Mouse (Mus musculus) heart, embryonic 15.5 days (tissue): ENCODE data around the gene Tbcb. TPM values are rescaled to one million over a fixed set of nuclear protein-coding genes. Genes with fewer than 3 reads are reported as not detected.
A peak's percentile ranks its signal among the peaks of the same experiment; 100 is the strongest.
"Not testable (repeated sequence)": the region's sequence is repeated elsewhere in the genome, so short reads cannot be mapped to it uniquely, and the experiment has no call there.

Experiments
- ATAC-seq: fragments of 200-750 bp; cut with Nextera tagmentation; replicated peaks from 2 replicates; pipeline ENCODE4 v1.8.0; 2017; ENCODE audit warnings: low read depth, moderate TSS enrichment; ENCODE audit not compliant: insufficient number of reproducible peaks, insufficient read depth, low FRiP score
- H3K27ac ChIP-seq: fragments of 300-500 bp; sonication (generic); 2 replicates; pipeline ENCODE4 v1.5.1; 2015; ENCODE audit warnings: mild to moderate bottlenecking, inconsistent platforms
- H3K27me3 ChIP-seq: fragments of 300-500 bp; sonication (generic); 2 replicates; pipeline ENCODE4 v1.6.1; 2015; ENCODE audit warnings: inconsistent platforms
- H3K36me3 ChIP-seq: fragments of 300-500 bp; sonication (generic); 2 replicates; pipeline ENCODE4 v1.6.1; 2015; ENCODE audit warnings: mild to moderate bottlenecking, inconsistent platforms
- H3K4me1 ChIP-seq: fragments of 300-500 bp; sonication (generic); replicated peaks from 2 replicates; pipeline ENCODE4 v1.6.1; 2015; ENCODE audit warnings: inconsistent platforms
- H3K4me2 ChIP-seq: fragments of 300-500 bp; sonication (generic); 2 replicates; pipeline ENCODE4 v1.6.1; 2015; ENCODE audit warnings: inconsistent platforms, mild to moderate bottlenecking, moderate library complexity
- H3K4me3 ChIP-seq: fragments of 300-500 bp; sonication (generic); 2 replicates; pipeline ENCODE4 v1.5.1; 2015; ENCODE audit warnings: mild to moderate bottlenecking, inconsistent platforms
- H3K9ac ChIP-seq: fragments of 300-500 bp; sonication (generic); 2 replicates; pipeline ENCODE4 v1.6.1; 2015; ENCODE audit warnings: mild to moderate bottlenecking, inconsistent platforms
- H3K9me3 ChIP-seq: fragments of 300-500 bp; sonication (generic); replicated peaks from 2 replicates; pipeline ENCODE4 v1.6.1; 2016; ENCODE audit warnings: inconsistent platforms
- WGBS: fragments of 180-500 bp; shearing (Covaris S2); methylation state at CpG from one replicate; pipeline ENCODE4 v1.1.7; 2015; ENCODE audit warnings: mixed read lengths; 5-methylcytosine and 5-hydroxymethylcytosine counted together
- polyA plus RNA-seq: library from polyadenylated mRNA; unstranded; fragments of >200 nt; fragmentation: Nextera tagmentation; extraction: Ambion mirVana; gene quantifications from 2 replicates; pipeline ENCODE4 v1.2.1, GENCODE M21; 2015

Tbcb gene
- polyA plus RNA-seq, 1 experiment from 2014 or later = 125 TPM

GRCm38 (mm10) chr7:30265041-30265440 is 33.0 kb upstream of the Tbcb start:
- 81% methylated on average over 2 of the region's 2 CpGs for WGBS
- H3K9me3 ChIP-seq = no peaks in the 10 kb centered on the region
- no peak overlapping the region for H3K4me3 ChIP-seq
- peaks cover 9% of the 10 kb centered on the region; the same call in 1 of the 2 replicates for H3K36me3 ChIP-seq
- no peak overlapping the region for H3K4me2 ChIP-seq
- H3K27me3 ChIP-seq = no peaks in the 10 kb centered on the region
- H3K9ac ChIP-seq = no peak overlapping the region
- no peak for ATAC-seq
- no peak overlapping the region for H3K27ac ChIP-seq
- H3K4me1 ChIP-seq = no peaks in the 10 kb centered on the region; the same call in 1 of the 2 replicates

GRCm38 (mm10) chr7:30251956-30252954 is 20.2 kb upstream of the Tbcb start:
- H3K36me3 ChIP-seq = peaks cover 9% of the 10 kb centered on the region; the same call in 1 of the 2 replicates
- H3K4me1 ChIP-seq = no peaks in the 10 kb centered on the region
- H3K27ac ChIP-seq = no peak overlapping the region
- no peaks in the 10 kb centered on the region for H3K27me3 ChIP-seq
- H3K4me3 ChIP-seq = no peak overlapping the region
- no peak for ATAC-seq
- no peak overlapping the region for H3K9ac ChIP-seq
- WGBS = 75% methylated on average over 12 of the region's 12 CpGs
- no peak overlapping the region for H3K4me2 ChIP-seq
- no peaks in the 10 kb centered on the region for H3K9me3 ChIP-seq

GRCm38 (mm10) chr7:30237374-30237773 is 5.3 kb upstream of the Tbcb start:
- not testable (repeated sequence) for ATAC-seq, H3K9me3 ChIP-seq, H3K4me3 ChIP-seq, H3K27ac ChIP-seq, H3K9ac ChIP-seq, H3K4me2 ChIP-seq, H3K27me3 ChIP-seq, H3K4me1 ChIP-seq
- WGBS = 81% methylated on average over 3 of the region's 3 CpGs
- peaks cover 11% of the 10 kb centered on the region; the same call in 1 of the 2 replicates for H3K36me3 ChIP-seq

- no peak within 1 kb of the TSS for H3K27ac ChIP-seq
- no peak for ATAC-seq
- 75% methylated on average over 4 of the region's 4 CpGs for WGBS
- peaks cover 6% of the 10 kb centered on the region; the same call in 1 of the 2 replicates for H3K36me3 ChIP-seq
- no peak within 1 kb of the TSS for H3K4me2 ChIP-seq
- H3K9ac ChIP-seq = no peak within 1 kb of the TSS
- no peak within 1 kb of the TSS for H3K4me3 ChIP-seq
- H3K4me1 ChIP-seq = peaks cover 17% of the 10 kb centered on the region
- H3K27me3 ChIP-seq = no peaks in the 10 kb centered on the region
- H3K9me3 ChIP-seq = no peaks in the 10 kb centered on the region
Measured at GRCm38 (mm10) chr7:30235625-30236024, 3.6 kb upstream of the Tbcb start, which contains the start of gene Ovol3. Ovol3 (minus strand) TSS chr7:30235725.

GRCm38 (mm10) chr7:30235091-30235490 is 3.0 kb upstream of the Tbcb start:
- peaks cover 19% of the 10 kb centered on the region for H3K4me1 ChIP-seq
- H3K9me3 ChIP-seq = no peaks in the 10 kb centered on the region
- H3K27me3 ChIP-seq = no peaks in the 10 kb centered on the region
- ATAC-seq = no peak
- 93% methylated on average over 8 of the region's 8 CpGs for WGBS
- H3K4me2 ChIP-seq = no peak overlapping the region
- H3K27ac ChIP-seq = no peak overlapping the region
- peaks cover 6% of the 10 kb centered on the region; the same call in 1 of the 2 replicates for H3K36me3 ChIP-seq
- H3K9ac ChIP-seq = no peak overlapping the region
- H3K4me3 ChIP-seq = no peak overlapping the region

- Histone ChIP-seq H3K4me1 (peaks cover 19% of the 10 kb centered on the region), H3K27ac (no peak overlapping the region), H3K27me3 (no peaks in the 10 kb centered on the region), H3K4me3 (no peak overlapping the region), H3K9me3 (no peaks in the 10 kb centered on the region), H3K9ac (no peak overlapping the region), H3K36me3 (peaks cover 6% of the 10 kb centered on the region; the same call in 1 of the 2 replicates), H3K4me2 (no peak overlapping the region)
- ATAC-seq = no peak
- 93% methylated on average over 15 of the region's 15 CpGs for WGBS
Measured at GRCm38 (mm10) chr7:30234276-30234858, 2.3 kb upstream of the Tbcb start.

- H3K27me3 ChIP-seq = no peaks in the 10 kb centered on the region
- H3K4me1 ChIP-seq = peaks cover 19% of the 10 kb centered on the region
- no peak for ATAC-seq
- H3K4me2 ChIP-seq = peak overlapping the region; percentile 76
- 83% methylated on average over 20 of the region's 20 CpGs for WGBS
- no peak overlapping the region for H3K27ac ChIP-seq
- H3K9ac ChIP-seq = no peak overlapping the region
- no peaks in the 10 kb centered on the region for H3K9me3 ChIP-seq
- H3K36me3 ChIP-seq = peaks cover 6% of the 10 kb centered on the region; the same call in 1 of the 2 replicates
- no peak overlapping the region; the same call in 1 of the 2 replicates for H3K4me3 ChIP-seq
Measured at GRCm38 (mm10) chr7:30233387-30233786, 1.3 kb upstream of the Tbcb start.

GRCm38 (mm10) chr7:30232631-30233148 is 618 bp upstream of the Tbcb start:
- peak overlapping the region; percentile 90 for H3K27ac ChIP-seq
- ATAC-seq = no peak
- H3K9me3 ChIP-seq = no peaks in the 10 kb centered on the region
- no peaks in the 10 kb centered on the region for H3K27me3 ChIP-seq
- H3K4me3 ChIP-seq = peak overlapping the region; percentile 63
- H3K9ac ChIP-seq = peak overlapping the region; percentile 58
- H3K4me2 ChIP-seq = peak overlapping the region; percentile 76
- peaks cover 6% of the 10 kb centered on the region; the same call in 1 of the 2 replicates for H3K36me3 ChIP-seq
- 2% methylated on average over 24 of the region's 24 CpGs for WGBS
- peaks cover 19% of the 10 kb centered on the region for H3K4me1 ChIP-seq

- Histone ChIP-seq H3K9ac (peak overlapping the region; percentile 58), H3K9me3 (no peaks in the 10 kb centered on the region), H3K4me2 (peak overlapping the region; percentile 86), H3K4me3 (peak overlapping the region; percentile 63), H3K36me3 (peaks cover 15% of the 10 kb centered on the region), H3K27me3 (no peaks in the 10 kb centered on the region), H3K4me1 (peaks cover 19% of the 10 kb centered on the region), H3K27ac (0 out of 2 replicates have a peak overlapping the region, but pooled peaks have one; percentile 90)
- 0% methylated on average over 16 of the region's 16 CpGs for WGBS
- no peak for ATAC-seq
Measured at GRCm38 (mm10) chr7:30231328-30231668, 774 bp downstream of the Tbcb start.

GRCm38 (mm10) chr7:30224206-30224605 is 7.9 kb downstream of the Tbcb start:
- Histone ChIP-seq H3K27me3 (no peaks in the 10 kb centered on the region), H3K9me3 (no peaks in the 10 kb centered on the region), H3K4me3 (no peak overlapping the region), H3K36me3 (peaks cover 34% of the 10 kb centered on the region), H3K9ac (no peak overlapping the region), H3K4me1 (peaks cover 6% of the 10 kb centered on the region), H3K4me2 (no peak overlapping the region), H3K27ac (no peak overlapping the region)
- 93% methylated on average over 12 of the region's 12 CpGs for WGBS
- ATAC-seq = no peak

- WGBS = 89% methylated on average over 5 of the region's 5 CpGs
- Histone ChIP-seq H3K27me3 (no peaks in the 10 kb centered on the region), H3K27ac (no peak overlapping the region), H3K9me3 (no peaks in the 10 kb centered on the region), H3K4me2 (no peak overlapping the region), H3K36me3 (peaks cover 34% of the 10 kb centered on the region), H3K9ac (no peak overlapping the region), H3K4me1 (peaks cover 9% of the 10 kb centered on the region), H3K4me3 (no peak overlapping the region)
- ATAC-seq = no peak
Measured at GRCm38 (mm10) chr7:30222205-30222604, 9.9 kb downstream of the Tbcb start.
